Mouse (Mus musculus) liver, embryonic 16.5 days (tissue): ENCODE measurements around the gene Cdh8. TPM values are rescaled to one million over a fixed set of nuclear protein-coding genes. Genes with fewer than 3 reads are reported as not detected.

Experiments
- ATAC-seq: fragments of 200-750 bp; cut with Nextera tagmentation; 2 replicates; pipeline ENCODE4 v1.8.0; 2017; ENCODE audit warnings: low read depth, mild to moderate bottlenecking, moderate number of reproducible peaks, moderate library complexity
- H3K27ac ChIP-seq: fragments of 300-500 bp; sonication (generic); 2 replicates; pipeline ENCODE4 v1.5.1; 2014; ENCODE audit warnings: mild to moderate bottlenecking, low read length
- H3K27me3 ChIP-seq: fragments of 300-500 bp; sonication (generic); 2 replicates; pipeline ENCODE4 v1.6.1; 2014; ENCODE audit warnings: low read depth, low read length, mixed read lengths; ENCODE audit not compliant: control insufficient read depth, insufficient read depth
- H3K36me3 ChIP-seq: fragments of 300-500 bp; sonication (generic); 2 replicates; pipeline ENCODE4 v1.6.1; 2014; ENCODE audit warnings: mild to moderate bottlenecking; ENCODE audit not compliant: control insufficient read depth, insufficient read depth
- H3K4me1 ChIP-seq: fragments of 300-500 bp; sonication (generic); 2 replicates; pipeline ENCODE4 v1.6.1; 2014; ENCODE audit warnings: low read depth, low read length, mixed read lengths; ENCODE audit not compliant: control insufficient read depth
- H3K4me2 ChIP-seq: fragments of 300-500 bp; sonication (generic); 2 replicates; pipeline ENCODE4 v1.6.1; 2014; ENCODE audit warnings: low read depth, low read length, mixed read lengths
- H3K4me3 ChIP-seq: fragments of 300-500 bp; sonication (generic); 2 replicates; pipeline ENCODE4 v1.5.1; 2014; ENCODE audit warnings: low read depth, mild to moderate bottlenecking, low read length
- H3K9ac ChIP-seq: fragments of 300-500 bp; sonication (generic); 2 replicates; pipeline ENCODE4 v1.6.1; 2014; ENCODE audit warnings: low read depth, low read length
- H3K9me3 ChIP-seq: fragments of 300-500 bp; sonication (generic); replicated peaks from 2 replicates; pipeline ENCODE4 v1.6.1; 2016; ENCODE audit warnings: low read length; ENCODE audit not compliant: control insufficient read depth
- WGBS: fragments of 180-500 bp; shearing (Covaris S2); extraction: QIAGEN DNeasy Blood & Tissue Kit; methylation state at CpG from one replicate; pipeline ENCODE4 v1.1.7; 2014; ENCODE audit not compliant: insufficient replicate concordance; 5-methylcytosine and 5-hydroxymethylcytosine counted together
- polyA plus RNA-seq: library from polyadenylated mRNA; unstranded; fragments of >200 nt; fragmentation: Nextera tagmentation; extraction: Ambion mirVana; gene quantifications from 2 replicates; pipeline ENCODE4 v1.2.1, GENCODE M21; 2015

The Cdh8 gene
- polyA plus RNA-seq, 1 experiment from 2014 or later = 0.04 TPM

GRCm38 (mm10) chr8:99413877-99414482 is 2.3 kb downstream of the Cdh8 start:
- H3K9ac ChIP-seq = no peak overlapping the region
- H3K4me1 ChIP-seq = no peaks in the 10 kb centered on the region
- no peaks in the 10 kb centered on the region for H3K36me3 ChIP-seq
- no peak for ATAC-seq
- H3K27me3 ChIP-seq = peaks cover 23% of the 10 kb centered on the region
- no peak overlapping the region for H3K4me3 ChIP-seq
- 33% methylated on average over 10 of the region's 10 CpGs for WGBS
- H3K27ac ChIP-seq = no peak overlapping the region
- no peak overlapping the region for H3K4me2 ChIP-seq
- no peaks in the 10 kb centered on the region for H3K9me3 ChIP-seq

- Histone ChIP-seq H3K4me3 (no peak overlapping the region), H3K9ac (no peak overlapping the region), H3K36me3 (no peaks in the 10 kb centered on the region), H3K4me1 (no peaks in the 10 kb centered on the region), H3K4me2 (no peak overlapping the region), H3K27ac (no peak overlapping the region), H3K27me3 (no peaks in the 10 kb centered on the region), H3K9me3 (no peaks in the 10 kb centered on the region)
- no peak for ATAC-seq
- 63% methylated on average over 4 of the region's 4 CpGs for WGBS
Observed at GRCm38 (mm10) chr8:99393908-99394307, 22.4 kb downstream of the Cdh8 start.

GRCm38 (mm10) chr8:99370104-99370503 is 46.2 kb downstream of the Cdh8 start:
- Histone ChIP-seq H3K4me3 (no peak overlapping the region), H3K4me2 (no peak overlapping the region), H3K9ac (no peak overlapping the region), H3K4me1 (no peaks in the 10 kb centered on the region), H3K9me3 (no peaks in the 10 kb centered on the region), H3K36me3 (no peaks in the 10 kb centered on the region), H3K27me3 (no peaks in the 10 kb centered on the region), H3K27ac (no peak overlapping the region)
- WGBS = 71% methylated on average over 5 of the region's 5 CpGs
- ATAC-seq = no peak

GRCm38 (mm10) chr8:99369166-99369565 is 47.1 kb downstream of the Cdh8 start:
- H3K27ac ChIP-seq = no peak overlapping the region
- H3K27me3 ChIP-seq = no peaks in the 10 kb centered on the region
- H3K9me3 ChIP-seq = no peaks in the 10 kb centered on the region
- no peak for ATAC-seq
- H3K4me1 ChIP-seq = no peaks in the 10 kb centered on the region
- no peak overlapping the region for H3K4me2 ChIP-seq
- no peaks in the 10 kb centered on the region for H3K36me3 ChIP-seq
- WGBS = 83% methylated on average over 3 of the region's 3 CpGs
- H3K9ac ChIP-seq = no peak overlapping the region
- H3K4me3 ChIP-seq = no peak overlapping the region

- no peaks in the 10 kb centered on the region for H3K27me3 ChIP-seq
- H3K27ac ChIP-seq = no peak overlapping the region
- no peaks in the 10 kb centered on the region for H3K4me1 ChIP-seq
- H3K9me3 ChIP-seq = no peaks in the 10 kb centered on the region
- ATAC-seq = no peak
- 65% methylated on average over 7 of the region's 7 CpGs for WGBS
- H3K9ac ChIP-seq = no peak overlapping the region
- no peaks in the 10 kb centered on the region for H3K36me3 ChIP-seq
- H3K4me3 ChIP-seq = no peak overlapping the region
- H3K4me2 ChIP-seq = no peak overlapping the region
Observed at GRCm38 (mm10) chr8:99368449-99368848, 47.8 kb downstream of the Cdh8 start.

- no peak for ATAC-seq
- H3K27ac ChIP-seq = no peak overlapping the region
- no peaks in the 10 kb centered on the region for H3K4me1 ChIP-seq
- no peaks in the 10 kb centered on the region for H3K27me3 ChIP-seq
- no peaks in the 10 kb centered on the region for H3K9me3 ChIP-seq
- no peak overlapping the region for H3K4me2 ChIP-seq
- H3K9ac ChIP-seq = no peak overlapping the region
- H3K36me3 ChIP-seq = no peaks in the 10 kb centered on the region
- WGBS = 71% methylated on average over 3 of the region's 3 CpGs
- H3K4me3 ChIP-seq = no peak overlapping the region
Observed at GRCm38 (mm10) chr8:99353923-99354322, 62.3 kb downstream of the Cdh8 start.

GRCm38 (mm10) chr8:99353221-99353620 is 63.0 kb downstream of the Cdh8 start:
- Histone ChIP-seq H3K4me1 (no peaks in the 10 kb centered on the region), H3K27me3 (no peaks in the 10 kb centered on the region), H3K4me3 (no peak overlapping the region), H3K9ac (no peak overlapping the region), H3K36me3 (no peaks in the 10 kb centered on the region), H3K4me2 (no peak overlapping the region), H3K9me3 (no peaks in the 10 kb centered on the region), H3K27ac (no peak overlapping the region)
- ATAC-seq = no peak
- WGBS = 30% methylated on average over 1 of the region's 1 CpGs

- no peaks in the 10 kb centered on the region for H3K4me1 ChIP-seq
- ATAC-seq = no peak
- no peak overlapping the region for H3K9ac ChIP-seq
- H3K9me3 ChIP-seq = no peaks in the 10 kb centered on the region
- H3K36me3 ChIP-seq = no peaks in the 10 kb centered on the region
- H3K27me3 ChIP-seq = no peaks in the 10 kb centered on the region
- no peak overlapping the region for H3K4me2 ChIP-seq
- H3K27ac ChIP-seq = no peak overlapping the region
- no peak overlapping the region for H3K4me3 ChIP-seq
Observed at GRCm38 (mm10) chr8:99349456-99349855, 66.8 kb downstream of the Cdh8 start.

GRCm38 (mm10) chr8:99348618-99349017 is 67.7 kb downstream of the Cdh8 start:
- Histone ChIP-seq H3K4me1 (no peaks in the 10 kb centered on the region), H3K27me3 (no peaks in the 10 kb centered on the region), H3K36me3 (no peaks in the 10 kb centered on the region), H3K27ac (no peak overlapping the region), H3K4me2 (no peak overlapping the region), H3K4me3 (no peak overlapping the region), H3K9ac (no peak overlapping the region), H3K9me3 (no peaks in the 10 kb centered on the region)
- no peak for ATAC-seq
- 59% methylated on average over 3 of the region's 3 CpGs for WGBS
